Mouse (Mus musculus) heart, embryonic 15.5 days (tissue): ENCODE measurements at regions not wholly inside any gene's neighbourhood (a gene's known extent, or its start where the extent isn't known, plus 50 kb on each side); places are given as distances from the start of the nearest gene placed in this dataset.
"Not testable (repeated sequence)": the region's sequence is repeated elsewhere in the genome, so short reads cannot be mapped to it uniquely, and the experiment has no call there.

Experiments used
- ATAC-seq: fragments of 200-750 bp; cut with Nextera tagmentation; replicated peaks from 2 replicates; pipeline ENCODE4 v1.8.0; 2017; ENCODE audit warnings: low read depth, moderate TSS enrichment; ENCODE audit not compliant: insufficient number of reproducible peaks, insufficient read depth, low FRiP score
- H3K27ac ChIP-seq: fragments of 300-500 bp; sonication (generic); 2 replicates; pipeline ENCODE4 v1.5.1; 2015; ENCODE audit warnings: mild to moderate bottlenecking, inconsistent platforms
- H3K27me3 ChIP-seq: fragments of 300-500 bp; sonication (generic); 2 replicates; pipeline ENCODE4 v1.6.1; 2015; ENCODE audit warnings: inconsistent platforms
- H3K36me3 ChIP-seq: fragments of 300-500 bp; sonication (generic); 2 replicates; pipeline ENCODE4 v1.6.1; 2015; ENCODE audit warnings: mild to moderate bottlenecking, inconsistent platforms
- H3K4me1 ChIP-seq: fragments of 300-500 bp; sonication (generic); replicated peaks from 2 replicates; pipeline ENCODE4 v1.6.1; 2015; ENCODE audit warnings: inconsistent platforms
- H3K4me2 ChIP-seq: fragments of 300-500 bp; sonication (generic); 2 replicates; pipeline ENCODE4 v1.6.1; 2015; ENCODE audit warnings: inconsistent platforms, mild to moderate bottlenecking, moderate library complexity
- H3K4me3 ChIP-seq: fragments of 300-500 bp; sonication (generic); 2 replicates; pipeline ENCODE4 v1.5.1; 2015; ENCODE audit warnings: mild to moderate bottlenecking, inconsistent platforms
- H3K9ac ChIP-seq: fragments of 300-500 bp; sonication (generic); 2 replicates; pipeline ENCODE4 v1.6.1; 2015; ENCODE audit warnings: mild to moderate bottlenecking, inconsistent platforms
- H3K9me3 ChIP-seq: fragments of 300-500 bp; sonication (generic); replicated peaks from 2 replicates; pipeline ENCODE4 v1.6.1; 2016; ENCODE audit warnings: inconsistent platforms
- WGBS: fragments of 180-500 bp; shearing (Covaris S2); methylation state at CpG from one replicate; pipeline ENCODE4 v1.1.7; 2015; ENCODE audit warnings: mixed read lengths; 5-methylcytosine and 5-hydroxymethylcytosine counted together

GRCm38 (mm10) chr12:71702181-71702580, 128.7 kb upstream of the Daam1 start:
- Histone ChIP-seq H3K4me3 (no peak overlapping the region), H3K4me2 (no peak overlapping the region), H3K27ac (no peak overlapping the region), H3K27me3 (no peaks in the 10 kb centered on the region), H3K36me3 (no peaks in the 10 kb centered on the region), H3K9me3 (no peaks in the 10 kb centered on the region), H3K4me1 (no peaks in the 10 kb centered on the region), H3K9ac (no peak overlapping the region)
- WGBS, result 62% methylated on average over 11 of the region's 11 CpGs
- no peak for ATAC-seq

GRCm38 (mm10) chr12:71703146-71703902, 127.6 kb upstream of the Daam1 start:
- Histone ChIP-seq H3K4me3 (no peak overlapping the region), H3K4me2 (no peak overlapping the region)

GRCm38 (mm10) chr12:71704431-71704830, 126.4 kb upstream of the Daam1 start:
- no peaks in the 10 kb centered on the region for H3K36me3 ChIP-seq
- H3K27me3 ChIP-seq, result no peaks in the 10 kb centered on the region
- no peak overlapping the region for H3K9ac ChIP-seq
- no peak overlapping the region for H3K4me3 ChIP-seq
- no peak for ATAC-seq
- no peak overlapping the region for H3K4me2 ChIP-seq
- no peak overlapping the region for H3K27ac ChIP-seq
- no peaks in the 10 kb centered on the region for H3K4me1 ChIP-seq
- WGBS, result 71% methylated on average over 6 of the region's 6 CpGs
- no peaks in the 10 kb centered on the region for H3K9me3 ChIP-seq

More at GRCm38 (mm10) chr12:71703146-71703902, 127.6 kb upstream of the Daam1 start:
- no peak overlapping the region for H3K27ac ChIP-seq
- H3K9me3 ChIP-seq, result no peaks in the 10 kb centered on the region
- H3K27me3 ChIP-seq, result no peaks in the 10 kb centered on the region
- H3K9ac ChIP-seq, result no peak overlapping the region
- no peak for ATAC-seq
- WGBS, result 84% methylated on average over 13 of the region's 13 CpGs
- no peaks in the 10 kb centered on the region for H3K4me1 ChIP-seq
- H3K36me3 ChIP-seq, result no peaks in the 10 kb centered on the region

GRCm38 (mm10) chr12:71707727-71708369, 123.0 kb upstream of the Daam1 start:
- no peak overlapping the region for H3K4me2 ChIP-seq
- no peak overlapping the region for H3K4me3 ChIP-seq
- H3K9ac ChIP-seq, result no peak overlapping the region
- no peak for ATAC-seq
- 0 out of 2 replicates have a peak, but pooled peaks cover 3% of the 10 kb centered on the region for H3K4me1 ChIP-seq
- WGBS, result 23% methylated on average over 10 of the region's 10 CpGs
- H3K36me3 ChIP-seq, result no peaks in the 10 kb centered on the region
- H3K27ac ChIP-seq, result no peak overlapping the region
- H3K27me3 ChIP-seq, result no peaks in the 10 kb centered on the region
- no peaks in the 10 kb centered on the region for H3K9me3 ChIP-seq

- Histone ChIP-seq H3K27me3 (no peaks in the 10 kb centered on the region), H3K9ac (no peak overlapping the region), H3K9me3 (no peaks in the 10 kb centered on the region), H3K27ac (no peak overlapping the region), H3K4me1 (peaks cover 9% of the 10 kb centered on the region), H3K4me3 (no peak overlapping the region), H3K36me3 (no peaks in the 10 kb centered on the region), H3K4me2 (no peak overlapping the region)
- 79% methylated on average over 7 of the region's 7 CpGs for WGBS
- no peak for ATAC-seq
Observed at GRCm38 (mm10) chr12:71714606-71715005, 116.3 kb upstream of the Daam1 start.

- not testable (repeated sequence) for H3K36me3 ChIP-seq, H3K9me3 ChIP-seq, ATAC-seq, H3K4me1 ChIP-seq, H3K4me2 ChIP-seq, H3K27me3 ChIP-seq, H3K27ac ChIP-seq, H3K4me3 ChIP-seq, H3K9ac ChIP-seq
- WGBS, result 57% methylated on average over 12 of the region's 12 CpGs
Observed at GRCm38 (mm10) chr12:71718412-71718811, 112.5 kb upstream of the Daam1 start.

- Histone ChIP-seq H3K4me3 (no peak overlapping the region), H3K4me1 (peaks cover 6% of the 10 kb centered on the region), H3K27ac (no peak overlapping the region), H3K9ac (no peak overlapping the region), H3K27me3 (no peaks in the 10 kb centered on the region), H3K36me3 (no peaks in the 10 kb centered on the region), H3K9me3 (no peaks in the 10 kb centered on the region), H3K4me2 (no peak overlapping the region)
- no peak for ATAC-seq
- WGBS, result 69% methylated on average over 7 of the region's 7 CpGs
Observed at GRCm38 (mm10) chr12:71718911-71719310, 112.0 kb upstream of the Daam1 start.

- peak overlapping the region; percentile 42; the same call in 1 of the 2 replicates for H3K27ac ChIP-seq
- WGBS, result 39% methylated on average over 5 of the region's 5 CpGs
- no peaks in the 10 kb centered on the region for H3K27me3 ChIP-seq
- H3K4me3 ChIP-seq, result no peak overlapping the region
- no peak for ATAC-seq
- no peak overlapping the region for H3K9ac ChIP-seq
- no peak overlapping the region for H3K4me2 ChIP-seq
- H3K36me3 ChIP-seq, result no peaks in the 10 kb centered on the region
- H3K9me3 ChIP-seq, result no peaks in the 10 kb centered on the region
- no peaks in the 10 kb centered on the region for H3K4me1 ChIP-seq
Observed at GRCm38 (mm10) chr12:71725140-71725539, 105.7 kb upstream of the Daam1 start.

- no peak for ATAC-seq
- no peaks in the 10 kb centered on the region for H3K36me3 ChIP-seq
- no peaks in the 10 kb centered on the region for H3K4me1 ChIP-seq
- 63% methylated on average over 4 of the region's 4 CpGs for WGBS
- no peak overlapping the region for H3K4me2 ChIP-seq
- no peak overlapping the region for H3K9ac ChIP-seq
- H3K4me3 ChIP-seq, result no peak overlapping the region
- no peaks in the 10 kb centered on the region for H3K27me3 ChIP-seq
- peak overlapping the region; percentile 42; the same call in 1 of the 2 replicates for H3K27ac ChIP-seq
- no peaks in the 10 kb centered on the region for H3K9me3 ChIP-seq
Observed at GRCm38 (mm10) chr12:71725713-71726336, 105.1 kb upstream of the Daam1 start.

GRCm38 (mm10) chr12:71743345-71743744, 87.5 kb upstream of the Daam1 start:
- Histone ChIP-seq H3K4me2 (no peak overlapping the region), H3K9me3 (no peaks in the 10 kb centered on the region), H3K27ac (no peak overlapping the region), H3K4me3 (no peak overlapping the region), H3K9ac (no peak overlapping the region), H3K36me3 (no peaks in the 10 kb centered on the region), H3K27me3 (no peaks in the 10 kb centered on the region), H3K4me1 (peaks cover 23% of the 10 kb centered on the region)
- ATAC-seq, result no peak
- 74% methylated on average over 2 of the region's 2 CpGs for WGBS

GRCm38 (mm10) chr12:71746011-71746410, 84.9 kb upstream of the Daam1 start:
- Histone ChIP-seq H3K9me3 (no peaks in the 10 kb centered on the region), H3K4me3 (no peak overlapping the region), H3K27me3 (no peaks in the 10 kb centered on the region), H3K36me3 (no peaks in the 10 kb centered on the region), H3K4me2 (no peak overlapping the region), H3K4me1 (peaks cover 36% of the 10 kb centered on the region), H3K27ac (no peak overlapping the region), H3K9ac (no peak overlapping the region)
- 71% methylated on average over 6 of the region's 6 CpGs for whole genome bisulfite sequencing
- ATAC-seq, result no peak
